23 mouse cellular contexts compared by ENCODE assay signal in the genomic region with DNA sequence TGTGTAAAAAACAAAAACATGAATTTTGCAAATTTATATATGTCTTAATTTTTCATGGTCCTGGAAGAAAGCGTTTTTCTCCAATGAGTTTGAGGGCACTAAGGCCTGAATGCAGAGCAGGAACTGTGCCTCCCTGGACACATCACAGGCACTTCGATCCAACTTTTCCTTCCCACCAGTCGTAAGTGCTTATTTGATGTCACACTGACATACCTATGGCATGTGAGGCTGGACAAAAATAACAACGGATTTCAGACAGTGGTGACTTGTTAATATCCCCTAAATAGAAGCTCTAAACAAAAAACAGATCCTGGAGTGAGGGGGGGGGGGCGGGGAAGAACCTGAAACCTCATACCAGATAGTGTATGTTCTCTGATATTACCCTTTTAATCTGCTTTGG.
DNase-seq lines count a peak whose midpoint lies in the region; ATAC-seq and TF ChIP-seq lines count a peak whose summit lies in the region.
"Had no signal": no experiment of that assay in that cellular context is flagged by ENCODE, and none has a peak within 500 bp of the region (broad histone marks: within the 10 kb centered on the region; RNA-seq: fewer than 3 reads in every experiment).

No protein-coding gene starts in this region.

- H3K9me3 ChIP-seq in heart, embryonic 11.5 days (replicated peaks; ENCODE audit: control insufficient read depth, low read length): no peaks in the 10 kb centered on the region
- no peaks in the 10 kb centered on the region for H3K9me3 ChIP-seq in heart, embryonic 14.5 days (ENCODE audit: control insufficient read depth, low read length)
- no peaks in the 10 kb centered on the region for H3K9me3 ChIP-seq in heart, embryonic 10.5 days
- no peaks in the 10 kb centered on the region for H3K9me3 ChIP-seq in heart, postnatal 0 days (replicated peaks; ENCODE audit: control insufficient read depth, low read length)
- H3K9me3 ChIP-seq: forebrain, embryonic 10.5 days; forebrain, embryonic 13.5 days had no signal

- peak; percentile 6 for DNase-seq in heart, adult 8-10 months (ENCODE audit: low spot score)
- DNase-seq in heart, embryonic 10.5 days (ENCODE audit: low spot score): no peak
- DNase-seq in heart, postnatal 0 days (ENCODE audit: low spot score): peak; percentile 27
- DNase-seq in heart, postnatal 36 days: no peak
- DNase-seq in urinary bladder, postnatal 36 days (ENCODE audit: low spot score in 2 of 2): no peak
- DNase-seq: adrenal gland, postnatal 36 days; B cell, adult 2 months; cerebellum, adult 18-20 months; cerebellum, adult 9-10 months; cerebellum, postnatal 14 days; gastrocnemius, postnatal 10 days; gastrocnemius, postnatal 36 days; kidney, adult 2 months had no signal

- H3K27ac ChIP-seq in heart, embryonic 11.5 days (ENCODE audit: low read depth, low read length): no peak overlapping the region
- peak overlapping the region; percentile 44 to 56; a peak in 3 of 4 replicates for H3K27ac ChIP-seq in heart, embryonic 14.5 days (replicated peaks in 1 of 2; ENCODE audit: control insufficient read depth in 1 of 2, insufficient read depth in 1 of 2, low read depth in 2 of 2, low read length in 2 of 2)
- no peak overlapping the region for H3K27ac ChIP-seq in heart, embryonic 10.5 days
- 0 out of 2 replicates have a peak overlapping the region, but pooled peaks have one; percentile 20 for H3K27ac ChIP-seq in heart, postnatal 0 days (ENCODE audit: low read depth)
- H3K27ac ChIP-seq: forebrain, embryonic 10.5 days; forebrain, embryonic 13.5 days; hindbrain, embryonic 14.5 days had no signal

- H3K4me3 ChIP-seq in heart, embryonic 11.5 days (ENCODE audit: low read depth, low read length): no peak overlapping the region
- no peak overlapping the region for H3K4me3 ChIP-seq in heart, embryonic 14.5 days (ENCODE audit: control insufficient read depth in 1 of 2, insufficient read depth in 1 of 2, low read depth in 1 of 2, low read length in 2 of 2)
- no peak overlapping the region for H3K4me3 ChIP-seq in heart, embryonic 10.5 days
- H3K4me3 ChIP-seq in heart, postnatal 0 days (ENCODE audit: low read depth, low read length): no peak overlapping the region
- H3K4me3 ChIP-seq: forebrain, embryonic 10.5 days; forebrain, embryonic 13.5 days had no signal

- no peaks in the 10 kb centered on the region; the same call in 1 of the 2 replicates for H3K4me1 ChIP-seq in heart, embryonic 11.5 days (ENCODE audit: control insufficient read depth, insufficient read depth, low read length)
- peaks cover 2 to 16% of the 10 kb centered on the region in 2 experiments; a peak in 3 of 4 replicates for H3K4me1 ChIP-seq in heart, embryonic 14.5 days (ENCODE audit: control insufficient read depth in 2 of 2, insufficient read depth in 2 of 2, low read length in 2 of 2)
- no peaks in the 10 kb centered on the region; the same call in 1 of the 2 replicates for H3K4me1 ChIP-seq in heart, embryonic 10.5 days
- peaks cover 10% of the 10 kb centered on the region for H3K4me1 ChIP-seq in heart, postnatal 0 days (ENCODE audit: control insufficient read depth, insufficient read depth)
- H3K4me1 ChIP-seq: forebrain, embryonic 10.5 days; forebrain, embryonic 13.5 days had no signal

- no peak for ATAC-seq in heart, embryonic 11.5 days (replicated peaks; ENCODE audit: insufficient number of reproducible peaks, low FRiP score, low TSS enrichment)
- peak; percentile 66; the same call in 1 of the 2 replicates for ATAC-seq in heart, embryonic 14.5 days (ENCODE audit: insufficient number of reproducible peaks, insufficient read depth, low FRiP score, low read depth)
- peak; percentile 80; the same call in 1 of the 2 replicates for ATAC-seq in heart, postnatal 0 days (ENCODE audit: insufficient read depth, low read depth)
- ATAC-seq: forebrain, embryonic 13.5 days; forebrain, embryonic 16.5 days; intestine, postnatal 0 days; Patski had no signal

- H3K36me3 ChIP-seq in heart, embryonic 11.5 days (ENCODE audit: control insufficient read depth, insufficient read depth, low read length): no peaks in the 10 kb centered on the region
- no peaks in the 10 kb centered on the region for H3K36me3 ChIP-seq in heart, embryonic 14.5 days (ENCODE audit: control insufficient read depth, insufficient read depth, low read length)
- H3K36me3 ChIP-seq in heart, embryonic 10.5 days: no peaks in the 10 kb centered on the region
- no peaks in the 10 kb centered on the region for H3K36me3 ChIP-seq in heart, postnatal 0 days (replicated peaks; ENCODE audit: control insufficient read depth, insufficient read depth, low read length)
- H3K36me3 ChIP-seq: forebrain, embryonic 10.5 days; G1E had no signal

- no peak for TF ChIP-seq CTCF in heart, postnatal 0 days (IDR thresholded peaks at IDR 0.05; ENCODE audit: low read depth)

- H3K27me3 ChIP-seq in heart, embryonic 11.5 days (ENCODE audit: control insufficient read depth, insufficient read depth, low read length): no peaks in the 10 kb centered on the region
- H3K27me3 ChIP-seq in heart, embryonic 14.5 days (ENCODE audit: control insufficient read depth, insufficient read depth, low read length): no peaks in the 10 kb centered on the region
- H3K27me3 ChIP-seq in heart, embryonic 10.5 days (ENCODE audit: insufficient read depth, poor library complexity, severe bottlenecking): no peaks in the 10 kb centered on the region
- H3K27me3 ChIP-seq in heart, postnatal 0 days (ENCODE audit: control insufficient read depth, insufficient read depth, low read length): no peaks in the 10 kb centered on the region
- H3K27me3 ChIP-seq: CH12.LX; forebrain, embryonic 13.5 days; Patski had no signal

- 49% methylated on average over 5 of the region's 5 CpGs for WGBS in heart, embryonic 11.5 days (ENCODE audit: insufficient replicate concordance)
- 28% methylated on average over 5 of the region's 5 CpGs for WGBS in heart, embryonic 14.5 days
- WGBS in heart, embryonic 10.5 days: 51% methylated on average over 5 of the region's 5 CpGs
- WGBS in heart, postnatal 0 days: 29% methylated on average over 5 of the region's 5 CpGs

- H3K9ac ChIP-seq in heart, embryonic 11.5 days (ENCODE audit: low read depth, low read length): no peak overlapping the region
- no peak overlapping the region for H3K9ac ChIP-seq in heart, embryonic 14.5 days (ENCODE audit: low read length)
- H3K9ac ChIP-seq in heart, postnatal 0 days (replicated peaks; ENCODE audit: low read depth, low read length): no peak overlapping the region
- H3K9ac ChIP-seq: forebrain, embryonic 13.5 days; hindbrain, embryonic 14.5 days had no signal

- no peak overlapping the region for H3K4me2 ChIP-seq in heart, embryonic 11.5 days
- no peak overlapping the region for H3K4me2 ChIP-seq in heart, embryonic 14.5 days (ENCODE audit: low read length)
- no peak overlapping the region for H3K4me2 ChIP-seq in heart, postnatal 0 days (ENCODE audit: low read depth, low read length)
- H3K4me2 ChIP-seq: forebrain, embryonic 13.5 days; hindbrain, embryonic 14.5 days had no signal

- no peak for TF ChIP-seq EP300 in heart, postnatal 0 days (IDR thresholded peaks at IDR 0.05; ENCODE audit: low read depth)

- intact Hi-C loops in heart, postnatal 36 days (cut with DNase I): no loop called here

Comparison
In these comparisons a context has a peak if more than half of its experiments do, and no peak if none do; other contexts are left out.
1. DNase-seq: peak in heart, adult 8-10 months (single experiment) and heart, postnatal 0 days (single experiment); none in heart, embryonic 10.5 days (single experiment), heart, postnatal 36 days (0 of 2) and urinary bladder, postnatal 36 days (0 of 2).
2. H3K27ac ChIP-seq: peak in heart, embryonic 14.5 days (2 of 2) and heart, postnatal 0 days (single experiment); none in heart, embryonic 11.5 days (single experiment) and heart, embryonic 10.5 days (single experiment).